Mouse (Mus musculus) heart, embryonic 10.5 days (tissue): Measurements from ENCODE around the gene Adgrl2. TPM values are rescaled to one million over a fixed set of nuclear protein-coding genes. Genes with fewer than 3 reads are reported as not detected.
A peak's percentile ranks its signal among the peaks of the same experiment; 100 is the strongest.

Experiments used
- DNase-seq: peaks from one replicate; pipeline ENCODE4 v3.0.0-alpha.2; 2017; ENCODE audit warnings: low spot score
- H3K27ac ChIP-seq: fragments of 300-500 bp; sonication (generic); 2 replicates; pipeline ENCODE4 v1.5.1; 2016; ENCODE audit warnings: mild to moderate bottlenecking
- H3K27me3 ChIP-seq: fragments of 300-500 bp; sonication (generic); 2 replicates; pipeline ENCODE4 v1.6.1; 2016; ENCODE audit warnings: mild to moderate bottlenecking; ENCODE audit not compliant: poor library complexity, insufficient read depth, severe bottlenecking
- H3K36me3 ChIP-seq: fragments of 300-500 bp; sonication (generic); 2 replicates; pipeline ENCODE4 v1.6.1; 2016; ENCODE audit warnings: mild to moderate bottlenecking, moderate library complexity
- H3K4me1 ChIP-seq: fragments of 300-500 bp; sonication (generic); 2 replicates; pipeline ENCODE4 v1.6.1; 2016; ENCODE audit warnings: mild to moderate bottlenecking
- H3K4me3 ChIP-seq: fragments of 300-500 bp; sonication (generic); 2 replicates; pipeline ENCODE4 v1.5.1; 2016; ENCODE audit warnings: mild to moderate bottlenecking, moderate library complexity
- H3K9me3 ChIP-seq: fragments of 300-500 bp; sonication (generic); 2 replicates; pipeline ENCODE4 v1.6.1; 2016; ENCODE audit warnings: mild to moderate bottlenecking, moderate library complexity
- WGBS: fragments of 180-500 bp; shearing (Covaris S2); methylation state at CpG from one replicate; pipeline ENCODE4 v1.1.7; 2016; 5-methylcytosine and 5-hydroxymethylcytosine counted together
- polyA plus RNA-seq: library from polyadenylated mRNA; unstranded; fragments of >200 nt; fragmentation: Nextera tagmentation; extraction: Ambion mirVana; gene quantifications from 2 replicates; pipeline ENCODE4 v1.2.1, GENCODE M21; 2016

Adgrl2 gene
- polyA plus RNA-seq, 1 experiment from 2014 or later, result 45.0 TPM

DNA sequence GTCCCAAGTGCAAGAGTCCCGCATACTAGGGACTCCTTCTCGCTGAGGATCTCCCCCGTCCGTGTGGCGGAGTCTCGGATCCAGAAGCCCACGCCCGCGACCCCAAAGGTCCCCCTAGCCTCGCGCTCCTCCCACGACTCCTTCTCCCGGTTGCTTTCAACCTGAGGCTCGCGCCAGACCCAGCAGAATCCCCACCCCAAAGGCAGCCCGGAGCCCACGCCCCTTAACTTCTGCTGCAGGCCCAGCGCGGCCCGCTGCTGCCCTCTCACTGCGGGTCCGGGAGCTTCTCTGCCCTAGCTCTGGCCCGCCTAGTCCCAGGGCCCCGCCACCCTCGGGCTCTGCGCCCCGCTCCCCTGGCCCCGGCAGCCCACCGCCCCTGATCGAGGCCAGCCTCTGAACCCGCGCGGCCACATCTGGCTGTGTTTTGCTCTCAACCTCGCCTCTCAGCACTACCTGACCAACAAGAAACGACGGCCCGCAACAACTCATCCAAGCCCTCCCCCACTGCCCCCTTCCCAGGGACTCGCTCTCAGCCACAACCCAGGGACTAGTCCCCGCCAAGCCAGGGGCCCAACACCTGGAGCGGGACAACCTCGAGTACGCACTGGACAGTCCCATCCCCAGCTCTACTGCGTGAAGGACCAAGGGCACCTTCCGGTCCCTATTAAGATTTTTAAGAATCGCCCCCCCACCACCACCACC is 2.6 kb downstream of the Adgrl2 start:
- H3K4me3 ChIP-seq, result peak overlapping the region; percentile 92
- DNase-seq, result peak; percentile 92
- no peaks in the 10 kb centered on the region for H3K36me3 ChIP-seq
- H3K27me3 ChIP-seq, result no peaks in the 10 kb centered on the region
- H3K4me1 ChIP-seq, result peaks cover 44% of the 10 kb centered on the region
- peak overlapping the region; percentile 98 for H3K27ac ChIP-seq
- under 1% methylated on average over 45 of the region's 45 CpGs for WGBS
- no peaks in the 10 kb centered on the region for H3K9me3 ChIP-seq

- no peak for DNase-seq
- H3K4me3 ChIP-seq, result peak overlapping the region; percentile 92
- WGBS, result under 1% methylated on average over 27 of the region's 27 CpGs
- no peaks in the 10 kb centered on the region for H3K27me3 ChIP-seq
- peaks cover 51% of the 10 kb centered on the region for H3K4me1 ChIP-seq
- peak overlapping the region; percentile 98 for H3K27ac ChIP-seq
- H3K36me3 ChIP-seq, result no peaks in the 10 kb centered on the region
- H3K9me3 ChIP-seq, result no peaks in the 10 kb centered on the region
Measured at GRCm38 (mm10) chr3:148986894-148987590, 3.3 kb downstream of the Adgrl2 start.

GRCm38 (mm10) chr3:148986296-148986893 is 4.0 kb downstream of the Adgrl2 start:
- no peaks in the 10 kb centered on the region for H3K27me3 ChIP-seq
- no peak for DNase-seq
- H3K9me3 ChIP-seq, result no peaks in the 10 kb centered on the region
- H3K36me3 ChIP-seq, result no peaks in the 10 kb centered on the region
- peaks cover 58% of the 10 kb centered on the region for H3K4me1 ChIP-seq
- peak overlapping the region; percentile 98 for H3K27ac ChIP-seq
- H3K4me3 ChIP-seq, result peak overlapping the region; percentile 92
- WGBS, result 3% methylated on average over 17 of the region's 17 CpGs

GRCm38 (mm10) chr3:148984326-148984725 is 6.0 kb downstream of the Adgrl2 start:
- no peak for DNase-seq
- 50% methylated on average over 6 of the region's 6 CpGs for WGBS
- Histone ChIP-seq H3K4me1 (peaks cover 62% of the 10 kb centered on the region), H3K27me3 (no peaks in the 10 kb centered on the region), H3K27ac (no peak overlapping the region), H3K9me3 (no peaks in the 10 kb centered on the region), H3K36me3 (no peaks in the 10 kb centered on the region), H3K4me3 (0 out of 2 replicates have a peak overlapping the region, but pooled peaks have one; percentile 8)

DNA sequence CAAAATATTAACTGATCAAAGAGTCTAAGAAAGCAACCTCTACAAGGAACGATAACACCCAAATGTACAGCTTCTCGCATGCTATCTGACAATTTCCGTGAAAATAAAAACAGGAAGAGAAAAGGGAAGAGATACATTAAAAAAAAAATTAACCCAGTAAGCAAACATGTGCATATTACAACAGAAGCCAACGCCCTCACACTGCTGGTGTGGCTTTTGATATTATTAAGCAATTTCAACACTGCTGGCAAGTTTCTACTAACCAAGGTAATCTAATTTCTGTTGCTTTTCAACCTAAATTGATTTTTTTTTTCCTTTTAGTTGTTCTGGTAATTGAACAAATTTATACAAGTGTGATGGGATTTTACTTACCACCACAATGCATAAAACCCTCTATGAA is 8.0 kb downstream of the Adgrl2 start:
- Histone ChIP-seq H3K9me3 (no peaks in the 10 kb centered on the region), H3K4me1 (peaks cover 64% of the 10 kb centered on the region), H3K4me3 (no peak overlapping the region), H3K27ac (no peak overlapping the region), H3K36me3 (no peaks in the 10 kb centered on the region), H3K27me3 (no peaks in the 10 kb centered on the region)
- DNase-seq, result no peak
- WGBS, result 73% methylated on average over 4 of the region's 4 CpGs

GRCm38 (mm10) chr3:148981776-148982175 is 8.6 kb downstream of the Adgrl2 start:
- peak overlapping the region; percentile 29; the same call in 1 of the 2 replicates for H3K4me3 ChIP-seq
- H3K27ac ChIP-seq, result no peak overlapping the region
- 52% methylated on average over 8 of the region's 8 CpGs for WGBS
- H3K4me1 ChIP-seq, result peaks cover 67% of the 10 kb centered on the region
- H3K36me3 ChIP-seq, result no peaks in the 10 kb centered on the region
- DNase-seq, result no peak
- no peaks in the 10 kb centered on the region for H3K27me3 ChIP-seq
- H3K9me3 ChIP-seq, result no peaks in the 10 kb centered on the region

- 69% methylated on average over 8 of the region's 8 CpGs for WGBS
- Histone ChIP-seq H3K27ac (no peak overlapping the region), H3K9me3 (no peaks in the 10 kb centered on the region), H3K4me3 (no peak overlapping the region), H3K4me1 (peaks cover 40% of the 10 kb centered on the region), H3K36me3 (no peaks in the 10 kb centered on the region), H3K27me3 (no peaks in the 10 kb centered on the region)
- no peak for DNase-seq
Measured at GRCm38 (mm10) chr3:148978541-148978940, 11.8 kb downstream of the Adgrl2 start.

- no peaks in the 10 kb centered on the region for H3K9me3 ChIP-seq
- 76% methylated on average over 6 of the region's 6 CpGs for WGBS
- H3K4me3 ChIP-seq, result no peak overlapping the region
- H3K36me3 ChIP-seq, result no peaks in the 10 kb centered on the region
- DNase-seq, result no peak
- peaks cover 33% of the 10 kb centered on the region for H3K4me1 ChIP-seq
- H3K27ac ChIP-seq, result no peak overlapping the region
- no peaks in the 10 kb centered on the region for H3K27me3 ChIP-seq
Measured at GRCm38 (mm10) chr3:148977838-148978237, 12.5 kb downstream of the Adgrl2 start.

DNA sequence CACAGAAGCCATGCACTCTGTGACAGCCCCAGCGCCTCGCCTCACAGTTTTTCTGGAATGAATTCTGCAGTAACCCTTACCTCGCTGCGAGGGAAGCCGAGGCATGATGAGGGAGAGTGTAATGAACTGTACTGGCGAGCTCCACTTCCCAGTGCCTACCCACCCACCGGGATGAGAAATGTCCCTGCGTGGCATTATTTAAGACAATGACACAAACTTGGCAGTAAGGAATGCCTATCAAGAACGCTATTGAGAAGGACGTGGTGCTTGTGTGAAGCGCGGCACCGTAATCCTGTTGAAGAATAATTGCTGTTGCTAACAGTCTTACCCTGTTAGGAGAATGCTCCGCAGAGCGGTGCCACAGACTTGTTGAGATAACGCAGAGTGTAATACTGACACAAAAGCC is 13.2 kb downstream of the Adgrl2 start:
- Histone ChIP-seq H3K36me3 (no peaks in the 10 kb centered on the region), H3K27me3 (no peaks in the 10 kb centered on the region), H3K4me1 (peaks cover 31% of the 10 kb centered on the region), H3K4me3 (peak overlapping the region; percentile 40), H3K9me3 (no peaks in the 10 kb centered on the region), H3K27ac (no peak overlapping the region)
- no peak for DNase-seq
- WGBS, result 38% methylated on average over 16 of the region's 16 CpGs

DNA sequence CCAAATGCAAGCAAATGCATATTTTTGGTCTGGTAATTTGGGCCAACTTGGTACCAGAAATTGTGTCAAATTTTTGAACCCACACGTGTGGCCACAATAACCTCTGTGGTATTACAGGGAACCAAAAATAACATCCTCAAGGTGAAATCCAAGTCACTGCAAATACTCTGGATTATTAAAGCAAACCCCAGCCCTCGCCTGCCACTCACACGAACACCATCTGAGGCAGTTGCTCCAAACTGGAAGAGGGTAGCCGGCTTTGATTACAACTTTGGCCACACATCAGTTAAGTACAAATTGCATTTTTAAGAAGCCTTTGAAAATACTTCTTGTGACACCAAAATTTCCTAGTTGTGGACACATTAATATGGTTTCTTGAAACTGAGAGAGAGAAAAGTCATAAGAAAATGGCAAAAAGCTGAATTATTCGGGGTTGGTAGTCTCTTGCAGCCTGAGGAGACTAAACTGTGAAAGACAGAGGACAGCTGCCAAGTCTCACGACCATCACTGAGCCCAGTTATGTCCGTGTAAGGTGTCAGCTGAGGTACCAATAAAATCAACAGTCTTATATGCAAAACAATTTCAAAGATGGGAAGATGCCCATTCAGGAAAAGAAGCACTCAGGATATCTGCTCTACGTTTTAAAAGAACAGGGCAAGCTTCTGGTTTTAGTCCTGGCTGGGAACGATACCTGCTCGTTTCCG is 18.3 kb downstream of the Adgrl2 start:
- Histone ChIP-seq H3K27me3 (no peaks in the 10 kb centered on the region), H3K9me3 (no peaks in the 10 kb centered on the region), H3K36me3 (no peaks in the 10 kb centered on the region), H3K4me1 (peaks cover 12% of the 10 kb centered on the region; the same call in 1 of the 2 replicates), H3K4me3 (no peak overlapping the region), H3K27ac (no peak overlapping the region)
- WGBS, result 73% methylated on average over 11 of the region's 11 CpGs
- DNase-seq, result no peak

GRCm38 (mm10) chr3:148964991-148965605 is 25.3 kb downstream of the Adgrl2 start:
- Histone ChIP-seq H3K9me3 (no peaks in the 10 kb centered on the region), H3K27ac (no peak overlapping the region), H3K27me3 (no peaks in the 10 kb centered on the region), H3K36me3 (no peaks in the 10 kb centered on the region), H3K4me1 (peaks cover 26% of the 10 kb centered on the region), H3K4me3 (no peak overlapping the region)
- no peak for DNase-seq
- WGBS, result 87% methylated on average over 13 of the region's 13 CpGs

DNA sequence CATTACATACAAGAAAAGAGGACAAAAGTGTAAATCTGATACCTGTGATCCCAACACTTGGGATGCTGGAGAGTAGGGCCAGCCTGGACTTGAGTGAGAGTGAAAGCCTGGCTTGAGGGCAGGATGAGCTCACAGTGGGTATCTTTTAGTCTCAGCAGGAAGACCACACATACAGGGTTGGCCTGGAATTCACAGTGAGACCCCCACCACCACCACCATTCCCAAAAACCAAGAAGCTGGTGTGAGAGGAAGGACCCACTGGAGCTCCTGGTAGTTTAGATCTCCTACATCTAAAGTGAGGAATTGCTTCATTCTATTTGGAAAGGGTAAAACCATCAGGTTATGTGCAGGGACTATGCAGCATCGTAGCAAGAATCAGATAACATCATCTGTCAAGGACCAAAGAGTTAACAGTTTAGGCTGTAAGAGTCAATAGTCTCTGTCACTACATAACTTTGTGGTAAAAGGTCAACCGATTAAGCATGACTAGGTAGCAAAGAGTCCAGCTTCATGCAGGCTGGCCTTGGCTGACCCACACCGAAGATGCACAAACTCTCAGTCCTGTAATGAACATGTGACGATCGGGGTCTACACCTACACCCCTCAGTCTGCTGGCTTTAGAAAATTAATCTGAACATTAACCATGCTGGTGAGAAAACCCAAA is 26.8 kb downstream of the Adgrl2 start:
- no peaks in the 10 kb centered on the region for H3K36me3 ChIP-seq
- 85% methylated on average over 5 of the region's 5 CpGs for WGBS
- no peak for DNase-seq
- H3K27me3 ChIP-seq, result no peaks in the 10 kb centered on the region
- H3K27ac ChIP-seq, result no peak overlapping the region
- H3K4me3 ChIP-seq, result no peak overlapping the region
- no peaks in the 10 kb centered on the region for H3K9me3 ChIP-seq
- peaks cover 42% of the 10 kb centered on the region for H3K4me1 ChIP-seq
